Mouse (Mus musculus) heart, adult 10 weeks (tissue): ENCODE data around the gene Phf21b. TPM values are rescaled to one million over a fixed set of nuclear protein-coding genes. Genes with fewer than 3 reads are reported as not detected.

Experiments
- polyA plus RNA-seq: library from polyadenylated mRNA; stranded (reverse); fragments of 350-450 nt; fragmentation: Illumina TruSeq; extraction: RNeasy Lipid Tissue Mini Kit (QIAGEN cat#74804); gene quantifications from one replicate; pipeline ENCODE4 v1.2.3, GENCODE M21; 2014; ENCODE audit warnings: low read depth, low replicate concordance

Phf21b gene
- 3.4 TPM for polyA plus RNA-seq

GRCm38 (mm10) chr15:84856006-84856995 lies at the start of gene Phf21b:
Gene Phf21b (minus strand): TSS chr15:84856049.

Other genes starting within 250 kb of the Phf21b start
- gene Prr5, start 186.4 kb downstream of the Phf21b start, polyA plus RNA-seq, result 1.7 TPM
- 0.37 TPM for gene Arhgap8, start 136.0 kb downstream of the Phf21b start, polyA plus RNA-seq
- 0.26 TPM for gene Gm29666, start 64.0 kb upstream of the Phf21b start, polyA plus RNA-seq
- gene Nup50, start 67.4 kb upstream of the Phf21b start, polyA plus RNA-seq, result 8.5 TPM
- 20.7 TPM for gene 5031439G07Rik, start 132.5 kb upstream of the Phf21b start, polyA plus RNA-seq
- gene Upk3a, start 161.1 kb upstream of the Phf21b start, polyA plus RNA-seq, result not detected
- gene Fam118a, start 172.9 kb upstream of the Phf21b start, polyA plus RNA-seq, result 9.7 TPM